Mouse (Mus musculus) heart, postnatal 0 days (tissue): Measurements from ENCODE around the gene Crtc2. TPM values are rescaled to one million over a fixed set of nuclear protein-coding genes. Genes with fewer than 3 reads are reported as not detected.
A peak's percentile ranks its signal among the peaks of the same experiment; 100 is the strongest.
"Not testable (repeated sequence)": the region's sequence is repeated elsewhere in the genome, so short reads cannot be mapped to it uniquely, and the experiment has no call there.

Experiments used
- ATAC-seq: fragments of 200-750 bp; cut with Nextera tagmentation; 2 replicates; pipeline ENCODE4 v1.8.0; 2017; ENCODE audit warnings: low read depth, moderate number of reproducible peaks, moderate library complexity; ENCODE audit not compliant: insufficient read depth
- DNase-seq: peaks from one replicate; pipeline ENCODE4 v3.0.0-alpha.2; 2016; ENCODE audit warnings: low spot score
- H3K27ac ChIP-seq: fragments of 300-500 bp; sonication (generic); 2 replicates; pipeline ENCODE4 v1.5.1; 2014; ENCODE audit warnings: low read depth, mild to moderate bottlenecking
- H3K27me3 ChIP-seq: fragments of 300-500 bp; sonication (generic); 2 replicates; pipeline ENCODE4 v1.6.1; 2014; ENCODE audit warnings: low read length, mixed read lengths; ENCODE audit not compliant: control insufficient read depth, insufficient read depth
- H3K36me3 ChIP-seq: fragments of 300-500 bp; sonication (generic); replicated peaks from 2 replicates; pipeline ENCODE4 v1.6.1; 2014; ENCODE audit warnings: low read length, mixed read lengths; ENCODE audit not compliant: control insufficient read depth, insufficient read depth
- H3K4me1 ChIP-seq: fragments of 300-500 bp; sonication (generic); 2 replicates; pipeline ENCODE4 v1.6.1; 2014; ENCODE audit warnings: antibody characterized with exemption; ENCODE audit not compliant: control insufficient read depth, insufficient read depth
- H3K4me2 ChIP-seq: fragments of 300-500 bp; sonication (generic); 2 replicates; pipeline ENCODE4 v1.6.1; 2014; ENCODE audit warnings: low read depth, mild to moderate bottlenecking, low read length, moderate library complexity
- H3K4me3 ChIP-seq: fragments of 300-500 bp; sonication (generic); 2 replicates; pipeline ENCODE4 v1.5.1; 2014; ENCODE audit warnings: low read depth, low read length
- H3K9ac ChIP-seq: fragments of 300-500 bp; sonication (generic); replicated peaks from 2 replicates; pipeline ENCODE4 v1.6.1; 2014; ENCODE audit warnings: low read depth, low read length, mixed read lengths
- H3K9me3 ChIP-seq: fragments of 300-500 bp; sonication (generic); replicated peaks from 2 replicates; pipeline ENCODE4 v1.6.1; 2016; ENCODE audit warnings: low read length; ENCODE audit not compliant: control insufficient read depth
- CTCF ChIP-seq: IDR thresholded peaks from 2 replicates; pipeline ENCODE4 v1.5.1; 2016; ENCODE audit warnings: antibody characterized with exemption, control low read depth, low read depth
- EP300 ChIP-seq: IDR thresholded peaks from 2 replicates; pipeline ENCODE4 v1.6.1; 2016; ENCODE audit warnings: antibody characterized with exemption, low read depth
- WGBS: fragments of 180-500 bp; shearing (Covaris S2); extraction: QIAGEN DNeasy Blood & Tissue Kit; methylation state at CpG from one replicate; pipeline ENCODE4 v1.1.7; 2014; 5-methylcytosine and 5-hydroxymethylcytosine counted together
- polyA plus RNA-seq: library from polyadenylated mRNA; unstranded; fragments of >200 nt; fragmentation: Nextera tagmentation; extraction: Ambion mirVana; gene quantifications from 2 replicates; pipeline ENCODE4 v1.2.1, GENCODE M21; 2015
- total RNA-seq: library from RNA; depleted of rRNA; stranded (reverse); fragments of >200 nt; gene quantifications from 2 replicates; pipeline ENCODE4 v1.2.3, GENCODE M21; 2014; ENCODE audit warnings: low replicate concordance

Crtc2 gene
- total and polyA plus RNA-seq, 2 experiments from 2014 or later = 7.2 to 17.8 TPM

DNA sequence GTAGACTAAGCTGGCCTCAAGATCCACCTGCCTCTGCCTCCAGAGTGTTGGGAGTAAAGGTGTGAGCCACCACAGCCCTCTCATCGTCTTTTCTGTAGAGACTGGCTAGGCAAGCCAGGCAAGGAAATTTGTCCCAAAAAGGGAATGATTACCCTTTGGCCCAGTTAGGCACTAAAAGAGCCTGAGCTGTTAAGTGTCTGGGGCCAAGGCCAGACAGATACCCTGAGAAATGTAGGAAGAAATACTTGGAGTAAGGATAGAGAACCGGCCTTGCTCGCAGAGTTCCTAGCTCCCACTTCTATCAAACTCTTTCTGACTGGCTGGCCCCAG is 6.4 kb upstream of the Crtc2 start:
- Histone ChIP-seq H3K9me3 (no peaks in the 10 kb centered on the region), H3K4me2 (peak overlapping the region; percentile 71), H3K27ac (peak overlapping the region; percentile 95), H3K4me3 (peak overlapping the region; percentile 66), H3K4me1 (peaks cover 6% of the 10 kb centered on the region; the same call in 1 of the 2 replicates), H3K9ac (peak overlapping the region; percentile 74), H3K27me3 (no peaks in the 10 kb centered on the region), H3K36me3 (peaks cover 20% of the 10 kb centered on the region)
- WGBS = 1% methylated on average over 3 of the region's 3 CpGs
- ATAC-seq = no peak
- TF ChIP-seq EP300 (no peak), CTCF (no peak)
- no peak for DNase-seq

DNA sequence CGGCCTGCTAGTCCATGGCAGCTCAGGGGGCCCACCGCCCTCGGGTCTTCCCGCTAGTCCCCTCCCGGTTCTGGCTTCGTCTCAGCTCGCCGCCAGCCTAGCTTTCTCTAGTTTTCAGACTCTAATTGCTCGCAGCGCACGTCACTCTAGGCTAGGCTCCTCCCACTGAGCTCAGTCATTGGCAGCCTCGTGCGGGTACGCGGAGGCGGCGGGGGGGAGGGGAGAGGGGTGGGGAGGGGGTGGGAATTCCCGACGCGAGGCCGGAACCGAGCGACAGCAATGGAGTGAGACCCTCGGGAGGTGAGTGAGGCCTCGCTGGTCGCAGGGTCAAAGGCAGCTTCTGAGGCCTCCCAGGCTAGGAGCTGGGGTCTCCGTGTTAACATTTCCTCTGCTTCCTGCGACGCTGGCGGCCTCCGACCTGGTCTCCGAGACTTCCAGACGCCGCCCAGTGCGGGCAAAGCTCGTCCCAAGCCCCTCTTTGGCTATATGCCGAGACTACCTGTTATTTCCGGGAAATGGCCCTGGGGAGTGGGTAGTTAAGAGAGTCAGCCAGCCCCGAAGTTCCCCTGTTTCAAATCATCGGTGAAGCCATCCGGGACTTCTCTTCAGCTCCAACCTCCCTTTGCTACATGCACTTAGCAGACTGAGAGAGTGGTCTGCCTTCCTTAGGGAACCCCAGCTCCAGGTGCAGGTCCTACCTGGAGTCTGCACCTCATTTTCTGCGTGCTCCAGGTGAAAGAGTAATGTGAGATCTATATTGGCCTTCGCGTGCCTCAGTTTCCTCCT is 5.8 kb upstream of the Crtc2 start, which contains the start of gene Slc39a1:
Gene Slc39a1 (plus strand): TSS at position 213 of the 786 bp plus-strand sequence.
- no peaks in the 10 kb centered on the region for H3K27me3 ChIP-seq
- H3K9me3 ChIP-seq = no peaks in the 10 kb centered on the region
- peak within 1 kb of the TSS; percentile 95 for H3K27ac ChIP-seq
- 0% methylated on average over 44 of the region's 44 CpGs for WGBS
- DNase-seq = peak; percentile 98
- H3K4me1 ChIP-seq = peaks cover under 1% of the 10 kb centered on the region; the same call in 1 of the 2 replicates
- no peak for TF ChIP-seq CTCF
- H3K9ac ChIP-seq = peak within 1 kb of the TSS; percentile 74
- peak within 1 kb of the TSS; percentile 66 for H3K4me3 ChIP-seq
- peak; percentile 94 for ATAC-seq
- H3K36me3 ChIP-seq = peaks cover 20% of the 10 kb centered on the region
- H3K4me2 ChIP-seq = peak within 1 kb of the TSS; percentile 71

GRCm38 (mm10) chr3:90248746-90249100 is 5.2 kb upstream of the Crtc2 start:
- Histone ChIP-seq H3K4me3 (peak overlapping the region; percentile 66), H3K27ac (peak overlapping the region; percentile 95), H3K9me3 (no peaks in the 10 kb centered on the region), H3K9ac (peak overlapping the region; percentile 74), H3K27me3 (no peaks in the 10 kb centered on the region), H3K4me1 (no peaks in the 10 kb centered on the region), H3K4me2 (peak overlapping the region; percentile 71), H3K36me3 (peaks cover 20% of the 10 kb centered on the region)
- DNase-seq = peak; percentile 73
- peak; percentile 36; the same call in 1 of the 2 replicates for TF ChIP-seq EP300
- TF ChIP-seq CTCF = no peak
- under 1% methylated on average over 10 of the region's 10 CpGs for WGBS
- peak; percentile 31 for ATAC-seq

GRCm38 (mm10) chr3:90250791-90251190 is 3.2 kb upstream of the Crtc2 start:
- Histone ChIP-seq H3K4me2 (no peak overlapping the region), H3K9ac (no peak overlapping the region), H3K4me1 (peaks cover 9% of the 10 kb centered on the region), H3K4me3 (no peak overlapping the region), H3K36me3 (peaks cover 20% of the 10 kb centered on the region), H3K9me3 (no peaks in the 10 kb centered on the region), H3K27me3 (no peaks in the 10 kb centered on the region), H3K27ac (0 out of 2 replicates have a peak overlapping the region, but pooled peaks have one; percentile 11)
- DNase-seq (no peak), ATAC-seq (no peak)
- 70% methylated on average over 6 of the region's 6 CpGs for WGBS
- no peak for TF ChIP-seq EP300

DNA sequence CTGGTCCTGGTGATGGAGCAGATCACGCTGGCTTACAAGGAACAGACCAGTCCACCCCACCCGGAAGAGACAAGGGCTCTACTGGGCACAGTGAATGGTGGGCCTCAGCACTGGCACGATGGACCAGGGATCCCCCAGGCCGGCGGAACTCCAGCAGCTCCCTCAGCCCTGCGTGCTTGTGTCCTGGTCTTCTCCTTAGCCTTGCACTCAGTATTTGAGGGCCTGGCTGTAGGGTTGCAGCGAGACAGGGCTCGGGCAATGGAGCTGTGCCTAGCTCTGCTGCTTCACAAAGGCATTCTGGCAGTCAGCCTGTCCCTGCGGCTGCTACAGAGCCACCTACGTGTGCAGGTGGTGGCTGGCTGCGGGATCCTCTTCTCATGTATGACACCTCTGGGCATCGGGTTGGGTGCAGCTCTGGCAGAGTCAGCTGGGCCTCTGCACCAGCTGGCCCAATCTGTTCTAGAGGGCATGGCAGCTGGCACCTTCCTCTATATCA is 2.2 kb upstream of the Crtc2 start:
- H3K27me3 ChIP-seq, H3K9me3 ChIP-seq, H3K4me2 ChIP-seq, H3K27ac ChIP-seq, H3K4me3 ChIP-seq, H3K9ac ChIP-seq, ATAC-seq, DNase-seq, H3K4me1 ChIP-seq: not testable (repeated sequence)
- H3K36me3 ChIP-seq = peaks cover 20% of the 10 kb centered on the region
- 90% methylated on average over 11 of the region's 12 CpGs for WGBS

DNA sequence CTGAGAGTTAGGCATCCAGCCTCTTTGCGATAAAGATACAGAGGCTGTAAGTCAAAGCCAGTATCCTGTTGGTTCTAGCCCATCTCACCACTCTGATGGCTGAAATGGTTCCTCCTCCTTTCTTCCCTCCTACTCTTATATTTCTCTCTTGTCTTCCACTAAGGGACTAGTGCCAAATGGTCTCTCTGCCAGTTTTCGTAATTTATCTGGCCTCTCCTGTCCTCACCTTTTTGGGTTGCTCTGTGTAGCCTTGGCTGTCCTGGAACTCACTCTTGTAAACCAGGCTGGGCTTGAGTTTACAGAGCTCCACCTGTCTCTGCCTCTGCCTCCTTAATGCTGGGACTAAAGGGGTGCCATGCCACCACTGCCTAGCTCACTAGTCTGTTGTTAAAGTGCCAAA is 1.3 kb upstream of the Crtc2 start:
- ATAC-seq, H3K27me3 ChIP-seq, H3K27ac ChIP-seq, H3K4me1 ChIP-seq, H3K4me2 ChIP-seq, H3K9me3 ChIP-seq, H3K4me3 ChIP-seq, H3K9ac ChIP-seq, DNase-seq: not testable (repeated sequence)
- 65% methylated on average over 2 of the region's 2 CpGs for WGBS
- peaks cover 29% of the 10 kb centered on the region for H3K36me3 ChIP-seq

- not testable (repeated sequence) for H3K4me1 ChIP-seq, H3K9ac ChIP-seq, DNase-seq, H3K27ac ChIP-seq, H3K4me2 ChIP-seq, ATAC-seq, H3K27me3 ChIP-seq, H3K9me3 ChIP-seq, H3K4me3 ChIP-seq
- WGBS = 100% methylated on average over 1 of the region's 1 CpGs
- H3K36me3 ChIP-seq = peaks cover 32% of the 10 kb centered on the region
Measured at GRCm38 (mm10) chr3:90253174-90253573, 789 bp upstream of the Crtc2 start.
